Mouse (Mus musculus) stomach, embryonic 15.5 days (tissue): ENCODE data around the gene Nap1l2. TPM values are rescaled to one million over a fixed set of nuclear protein-coding genes. Genes with fewer than 3 reads are reported as not detected.
"Not testable (repeated sequence)": the region's sequence is repeated elsewhere in the genome, so short reads cannot be mapped to it uniquely, and the experiment has no call there.

Experiments
- ATAC-seq: fragments of 200-750 bp; cut with Nextera tagmentation; 2 replicates; pipeline ENCODE4 v1.8.0; 2017; ENCODE audit warnings: low read depth, moderate number of reproducible peaks, moderate TSS enrichment; ENCODE audit not compliant: insufficient read depth, low FRiP score
- H3K27ac ChIP-seq: fragments of 300-500 bp; sonication (generic); 2 replicates; pipeline ENCODE4 v1.5.1; 2015; ENCODE audit warnings: mild to moderate bottlenecking, inconsistent platforms
- H3K27me3 ChIP-seq: fragments of 300-500 bp; sonication (generic); replicated peaks from 2 replicates; pipeline ENCODE4 v1.6.1; 2015; ENCODE audit warnings: inconsistent platforms
- H3K36me3 ChIP-seq: fragments of 300-500 bp; sonication (generic); 2 replicates; pipeline ENCODE4 v1.6.1; 2015; ENCODE audit warnings: inconsistent platforms
- H3K4me1 ChIP-seq: fragments of 300-500 bp; sonication (generic); 2 replicates; pipeline ENCODE4 v1.6.1; 2015; ENCODE audit warnings: inconsistent platforms
- H3K4me2 ChIP-seq: fragments of 300-500 bp; sonication (generic); 2 replicates; pipeline ENCODE4 v1.6.1; 2015; ENCODE audit warnings: mild to moderate bottlenecking, inconsistent platforms
- H3K4me3 ChIP-seq: fragments of 300-500 bp; sonication (generic); replicated peaks from 2 replicates; pipeline ENCODE4 v1.5.1; 2015; ENCODE audit warnings: inconsistent platforms
- H3K9ac ChIP-seq: fragments of 300-500 bp; sonication (generic); 2 replicates; pipeline ENCODE4 v1.6.1; 2015; ENCODE audit warnings: inconsistent platforms
- H3K9me3 ChIP-seq: fragments of 300-500 bp; sonication (generic); 2 replicates; pipeline ENCODE4 v1.6.1; 2016; ENCODE audit warnings: inconsistent platforms
- WGBS: fragments of 180-500 bp; shearing (Covaris S2); methylation state at CpG from one replicate; pipeline ENCODE4 v1.1.7; 2015; 5-methylcytosine and 5-hydroxymethylcytosine counted together
- polyA plus RNA-seq: library from polyadenylated mRNA; unstranded; fragments of >200 nt; fragmentation: Nextera tagmentation; extraction: Ambion mirVana; gene quantifications from 2 replicates; pipeline ENCODE4 v1.2.1, GENCODE M21; 2015

Nap1l2 gene
- polyA plus RNA-seq = 3.1 and 3.6 TPM in 2 replicates

DNA sequence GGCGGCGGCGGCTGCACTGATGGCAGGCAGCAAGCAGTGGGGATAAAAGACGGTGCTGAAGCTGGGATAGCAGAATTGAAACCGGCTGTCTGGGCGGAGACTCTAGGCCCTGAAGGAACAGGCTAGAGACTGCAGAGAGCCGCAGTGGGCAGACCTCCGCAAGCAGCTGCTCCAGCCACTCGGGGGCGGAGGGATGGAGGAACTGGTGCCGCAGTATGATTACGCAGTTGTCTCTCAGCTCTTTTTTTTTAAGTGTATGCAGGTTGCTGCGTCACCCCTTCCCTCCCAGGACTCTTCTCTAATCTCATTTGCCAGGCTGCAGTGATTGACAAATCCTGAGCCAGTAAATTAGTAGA is at the start of gene Nap1l2:
Gene Nap1l2, minus strand, starts transcription at position 210 of the 356 bp plus-strand sequence.
- peak within 1 kb of the TSS; percentile 50 for H3K4me2 ChIP-seq
- no peak within 1 kb of the TSS for H3K27ac ChIP-seq
- no peaks in the 10 kb centered on the region for H3K9me3 ChIP-seq
- no peaks in the 10 kb centered on the region for H3K4me1 ChIP-seq
- H3K9ac ChIP-seq = no peak within 1 kb of the TSS
- no peaks in the 10 kb centered on the region for H3K36me3 ChIP-seq
- peak within 1 kb of the TSS; percentile 33 for H3K4me3 ChIP-seq
- peak; percentile 27; the same call in 1 of the 2 replicates for ATAC-seq
- 18% methylated on average over 13 of the region's 13 CpGs for WGBS
- peaks cover 11% of the 10 kb centered on the region for H3K27me3 ChIP-seq

DNA sequence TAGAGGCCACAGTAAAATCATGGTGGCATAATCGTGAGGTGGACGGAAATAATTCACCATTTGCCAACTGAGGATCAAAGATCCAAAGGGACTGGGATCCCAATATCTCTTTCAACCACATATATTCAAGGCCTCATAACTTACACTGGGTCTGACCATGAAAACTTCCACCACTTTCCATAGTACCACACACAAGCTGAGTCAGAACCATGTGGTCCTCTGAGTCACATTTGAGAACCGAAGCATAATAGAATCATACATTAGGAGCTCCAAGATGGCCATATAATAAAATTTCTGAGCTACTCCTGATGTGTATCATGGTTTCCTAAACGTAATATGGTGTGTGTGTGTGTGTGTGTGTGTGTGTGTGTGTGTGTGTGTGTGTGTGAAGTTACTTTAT is 28.8 kb upstream of the Nap1l2 start:
- Histone ChIP-seq H3K36me3 (no peaks in the 10 kb centered on the region), H3K4me3 (no peak overlapping the region), H3K27me3 (no peaks in the 10 kb centered on the region), H3K4me2 (no peak overlapping the region), H3K4me1 (no peaks in the 10 kb centered on the region), H3K9me3 (no peaks in the 10 kb centered on the region), H3K9ac (no peak overlapping the region), H3K27ac (no peak overlapping the region)
- no peak for ATAC-seq
- 84% methylated on average over 4 of the region's 4 CpGs for WGBS

DNA sequence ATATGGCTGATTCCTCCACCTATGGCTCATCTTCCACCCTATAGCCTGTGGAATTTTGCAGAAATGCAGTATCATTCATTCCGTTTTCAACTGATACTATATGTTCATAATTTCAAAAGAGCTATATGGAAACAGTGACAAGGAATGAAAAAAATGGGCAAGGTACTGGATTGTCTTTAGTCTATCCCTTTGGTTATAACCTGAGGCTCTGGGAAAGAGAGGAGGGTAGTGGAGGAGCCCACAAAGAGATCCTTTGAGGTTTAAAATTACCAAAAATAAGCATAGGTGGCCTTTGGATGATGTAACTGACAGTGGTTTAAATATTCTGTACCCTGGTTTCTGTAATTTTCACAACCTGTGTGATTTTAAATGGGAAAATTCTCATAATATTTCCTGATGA is 389 bp upstream of the Nap1l2 start:
- H3K27ac ChIP-seq = no peak overlapping the region
- H3K27me3 ChIP-seq = peaks cover 11% of the 10 kb centered on the region
- WGBS = 29% methylated on average over 1 of the region's 1 CpGs
- H3K9me3 ChIP-seq = no peaks in the 10 kb centered on the region
- H3K9ac ChIP-seq = no peak overlapping the region
- no peak for ATAC-seq
- H3K4me3 ChIP-seq = no peak overlapping the region; the same call in 1 of the 2 replicates
- H3K4me2 ChIP-seq = peak overlapping the region; percentile 50
- H3K36me3 ChIP-seq = no peaks in the 10 kb centered on the region
- no peaks in the 10 kb centered on the region for H3K4me1 ChIP-seq

DNA sequence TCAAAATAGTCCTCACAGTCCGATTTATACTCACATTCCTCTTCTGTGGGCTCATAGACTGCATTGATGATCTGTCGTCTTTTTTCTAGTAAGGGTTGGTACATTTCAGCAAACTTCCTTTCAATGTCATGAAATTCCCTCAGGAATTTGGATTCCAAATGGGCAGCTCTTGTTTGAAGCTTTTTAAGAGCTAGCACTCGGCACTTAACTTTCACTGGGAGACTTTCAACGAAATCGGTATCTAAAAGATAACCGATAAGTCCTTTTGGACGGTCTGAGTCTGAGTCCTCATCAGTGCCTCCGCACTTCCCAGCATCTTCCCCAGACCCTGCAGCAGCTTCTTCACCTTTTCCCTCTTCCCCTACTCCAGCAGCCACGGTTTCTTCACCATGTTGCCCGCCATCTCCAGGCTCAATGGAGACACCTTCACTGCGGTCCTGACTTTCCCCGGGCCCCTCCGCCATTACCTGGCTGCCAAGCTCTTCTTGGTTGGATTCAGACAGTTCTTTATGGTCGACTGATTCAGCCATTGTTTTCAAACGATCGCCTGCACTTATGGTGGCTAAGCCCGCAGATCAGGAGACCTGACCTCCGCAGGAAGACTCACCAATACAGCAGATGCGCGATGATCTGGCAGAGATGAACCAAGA is 534 bp downstream of the Nap1l2 start:
- H3K4me1 ChIP-seq = no peaks in the 10 kb centered on the region
- 18% methylated on average over 20 of the region's 20 CpGs for WGBS
- H3K36me3 ChIP-seq = no peaks in the 10 kb centered on the region
- no peak overlapping the region for H3K9ac ChIP-seq
- ATAC-seq = no peak
- peak overlapping the region; percentile 50 for H3K4me2 ChIP-seq
- peak overlapping the region; percentile 33 for H3K4me3 ChIP-seq
- no peaks in the 10 kb centered on the region for H3K9me3 ChIP-seq
- no peak overlapping the region for H3K27ac ChIP-seq
- peaks cover 11% of the 10 kb centered on the region for H3K27me3 ChIP-seq

DNA sequence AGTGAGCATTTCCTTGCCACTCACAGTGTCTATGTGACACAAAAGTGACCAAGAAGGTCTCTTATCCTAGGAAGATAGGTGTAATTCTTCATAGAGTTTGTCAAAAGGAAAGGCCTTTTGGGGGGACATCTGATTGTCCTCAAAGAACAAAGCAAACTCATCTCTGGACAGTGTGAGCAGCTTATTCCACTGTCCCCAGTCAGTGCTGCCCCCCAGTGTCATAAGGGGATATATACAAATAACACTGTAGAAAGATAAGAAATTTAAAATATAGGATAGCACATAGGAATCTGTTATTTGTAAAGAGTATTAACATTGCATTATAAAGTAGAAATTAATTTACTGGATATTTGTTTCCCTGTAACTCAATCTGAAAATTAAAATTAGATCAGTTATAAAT is 2.9 kb downstream of the Nap1l2 start:
- Histone ChIP-seq H3K36me3 (no peaks in the 10 kb centered on the region), H3K4me3 (no peak overlapping the region), H3K4me2 (no peak overlapping the region), H3K9ac (no peak overlapping the region), H3K9me3 (no peaks in the 10 kb centered on the region), H3K4me1 (no peaks in the 10 kb centered on the region), H3K27me3 (peaks cover 11% of the 10 kb centered on the region), H3K27ac (no peak overlapping the region)
- no peak for ATAC-seq

DNA sequence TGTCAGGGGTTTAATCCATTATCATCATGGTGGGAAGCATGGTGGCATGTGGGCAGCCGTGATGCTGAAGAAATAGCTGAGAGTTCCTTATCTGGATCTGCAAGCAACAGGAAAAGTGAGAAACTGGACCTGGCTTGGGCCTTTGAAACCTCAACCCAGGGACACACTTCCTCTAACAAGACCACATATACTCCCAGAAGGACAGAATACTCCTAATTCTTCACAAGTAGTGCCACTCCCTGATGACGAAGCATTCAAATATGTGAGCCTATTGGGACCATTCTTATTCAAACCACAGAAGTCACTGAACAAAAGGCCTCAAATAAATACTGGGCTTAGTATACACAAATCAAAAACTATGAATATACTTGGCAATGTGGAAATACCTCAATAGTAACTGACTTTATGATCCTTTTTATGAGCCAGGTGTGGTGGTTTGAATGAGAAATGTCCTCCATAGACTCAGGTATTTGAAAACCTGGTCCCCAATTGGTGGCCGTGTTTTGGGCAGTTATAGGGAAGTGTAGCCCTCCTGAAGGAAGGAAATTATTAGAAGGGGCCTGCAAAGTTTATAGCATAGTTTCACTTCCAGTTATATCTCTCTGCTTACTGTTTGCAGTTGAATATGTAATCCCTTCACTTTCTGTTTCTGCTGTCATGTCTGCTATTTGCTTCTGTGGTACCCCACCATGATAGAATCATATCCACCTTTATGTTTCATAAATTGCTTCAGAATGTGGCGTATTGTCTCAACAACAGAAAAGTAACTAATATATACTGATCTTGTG is 6.5 kb downstream of the Nap1l2 start:
- Histone ChIP-seq H3K4me3 (no peak overlapping the region), H3K27ac (no peak overlapping the region), H3K4me1 (no peaks in the 10 kb centered on the region), H3K36me3 (no peaks in the 10 kb centered on the region), H3K9me3 (no peaks in the 10 kb centered on the region), H3K27me3 (no peaks in the 10 kb centered on the region; the same call in 1 of the 2 replicates), H3K4me2 (no peak overlapping the region), H3K9ac (no peak overlapping the region)
- no peak for ATAC-seq
- WGBS = 69% methylated on average over 4 of the region's 4 CpGs

DNA sequence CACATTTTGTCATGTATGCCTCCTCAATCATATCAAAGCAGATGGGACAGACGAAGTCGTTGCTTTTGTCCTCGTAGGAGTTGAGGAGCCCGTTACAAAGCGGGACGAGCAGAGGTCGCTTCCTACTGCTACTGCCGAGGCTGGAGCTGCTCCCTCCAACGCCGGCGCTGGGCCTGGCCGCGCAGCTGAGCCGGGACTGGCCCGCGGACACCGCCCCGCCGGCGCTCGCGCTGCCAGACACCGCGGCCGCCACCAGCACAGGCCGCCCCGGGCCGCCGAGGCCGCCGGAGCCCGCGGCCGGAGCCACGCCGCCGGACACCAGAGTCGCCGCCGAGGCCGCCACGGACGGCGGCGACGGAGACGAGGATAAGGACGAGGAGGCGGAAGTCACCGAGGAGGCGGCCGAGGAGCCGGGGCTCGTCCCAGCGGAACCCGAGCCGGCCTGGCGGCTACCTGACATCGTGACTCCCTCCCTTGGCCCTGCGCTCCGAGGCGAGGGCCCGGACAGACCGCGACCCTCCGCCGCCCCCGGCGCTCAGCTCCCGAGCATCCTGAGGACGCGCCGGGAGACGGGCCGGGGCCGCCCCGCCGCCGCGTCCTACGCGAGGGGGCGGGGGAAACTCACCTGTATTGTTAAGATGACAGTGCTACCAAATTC is 21.4 kb downstream of the Nap1l2 start:
- not testable (repeated sequence) for H3K36me3 ChIP-seq, H3K27ac ChIP-seq, H3K27me3 ChIP-seq, H3K9ac ChIP-seq, H3K9me3 ChIP-seq, H3K4me1 ChIP-seq
- WGBS = 21% methylated on average over 27 of the region's 83 CpGs
- H3K4me3 ChIP-seq = peak overlapping the region; percentile 29
- ATAC-seq = peak; percentile 79; the same call in 1 of the 2 replicates
- H3K4me2 ChIP-seq = peak overlapping the region; percentile 37

DNA sequence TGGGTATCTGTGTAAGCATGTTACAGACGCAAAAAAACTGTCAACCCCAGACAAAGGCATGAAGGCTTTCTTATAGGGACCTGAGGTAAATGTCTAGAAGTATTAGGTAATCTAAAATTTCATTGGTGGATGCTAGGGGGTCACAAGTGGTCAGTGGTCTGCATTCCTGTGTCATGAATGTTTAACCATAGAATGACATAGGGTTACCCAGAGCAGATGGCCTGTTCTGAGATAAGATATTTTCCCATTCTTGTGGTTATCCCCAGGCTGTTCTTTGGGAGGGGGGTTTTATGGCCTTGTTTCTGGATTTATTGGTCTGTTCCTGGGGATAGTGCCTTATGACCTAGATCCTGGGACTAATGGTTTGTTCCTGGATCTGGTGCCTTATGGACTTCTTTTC is 30.3 kb downstream of the Nap1l2 start:
- no peak overlapping the region for H3K9ac ChIP-seq
- whole genome bisulfite sequencing = 41% methylated on average over 1 of the region's 1 CpGs
- no peak overlapping the region for H3K27ac ChIP-seq
- ATAC-seq = no peak
- H3K4me1 ChIP-seq = no peaks in the 10 kb centered on the region
- H3K4me3 ChIP-seq = no peak overlapping the region
- no peaks in the 10 kb centered on the region for H3K36me3 ChIP-seq
- H3K4me2 ChIP-seq = no peak overlapping the region
- 0 out of 2 replicates have a peak, but pooled peaks cover 10% of the 10 kb centered on the region for H3K27me3 ChIP-seq
- H3K9me3 ChIP-seq = no peaks in the 10 kb centered on the region

DNA sequence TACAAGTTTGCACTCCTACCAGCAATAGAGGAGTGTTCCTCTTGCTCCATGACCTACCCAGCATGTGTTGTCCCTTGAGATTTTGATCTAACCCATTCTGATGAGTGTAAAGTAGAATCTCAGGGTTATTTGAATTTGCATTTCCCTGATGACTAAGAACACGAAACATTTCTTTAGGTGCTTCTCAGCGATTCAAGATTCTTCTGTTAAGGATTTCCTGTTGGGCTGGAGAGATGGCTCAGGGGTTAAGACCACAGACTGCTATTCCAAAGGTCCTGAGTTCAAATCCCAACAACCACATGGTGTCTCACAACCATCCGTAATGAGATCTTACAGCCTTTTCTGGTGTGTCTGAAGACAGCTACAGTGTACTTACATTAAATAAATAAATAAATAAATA is 47.9 kb downstream of the Nap1l2 start:
- Histone ChIP-seq H3K4me1 (no peaks in the 10 kb centered on the region), H3K36me3 (no peaks in the 10 kb centered on the region), H3K9me3 (no peaks in the 10 kb centered on the region), H3K27ac (no peak overlapping the region), H3K4me2 (no peak overlapping the region), H3K27me3 (no peaks in the 10 kb centered on the region), H3K9ac (no peak overlapping the region), H3K4me3 (no peak overlapping the region)
- ATAC-seq = no peak
- WGBS = 83% methylated on average over 3 of the region's 3 CpGs

Other genes with a start within 250 kb of the Nap1l2 start
- 0.06 TPM in 1 of 2 replicates, not detected in the other for gene Cdx4, start 134.8 kb upstream of the Nap1l2 start, polyA plus RNA-seq
- 3.2 and 3.6 TPM in 2 replicates for gene Chic1, start 169.8 kb upstream of the Nap1l2 start, polyA plus RNA-seq
- 0.17 and 0.34 TPM in 2 replicates for gene Tsx, start 227.8 kb upstream of the Nap1l2 start, polyA plus RNA-seq
- not detected in 2 replicates for gene Gm26992, start 235.4 kb upstream of the Nap1l2 start, polyA plus RNA-seq